In the genomic region with DNA sequence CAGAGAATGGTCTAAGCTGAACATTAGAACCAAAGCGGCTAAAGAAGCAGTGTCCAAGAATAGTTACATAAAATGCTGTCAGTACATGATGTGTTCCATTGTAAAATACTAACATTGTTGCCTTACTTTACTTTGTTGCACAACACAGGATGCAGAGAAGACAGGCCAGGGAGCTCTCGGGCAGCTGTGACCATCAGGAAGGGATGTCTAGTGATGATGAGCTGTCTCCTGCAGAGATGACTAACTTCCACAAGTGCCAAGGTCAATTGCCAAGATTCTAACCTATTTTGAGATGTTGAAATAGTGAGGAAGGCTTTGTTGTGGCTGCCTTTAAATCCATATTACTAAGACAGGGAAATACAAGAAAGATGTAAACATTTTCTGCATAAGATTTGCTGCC, we compare ENCODE assay signal across 30 mouse cellular contexts. TPM values are rescaled to one million over a fixed set of nuclear protein-coding genes. Genes with fewer than 3 reads are reported as not detected.
DNase-seq lines count a peak whose midpoint lies in the region; ATAC-seq and TF ChIP-seq lines count a peak whose summit lies in the region.
"Had no signal": no experiment of that assay in that cellular context is flagged by ENCODE, and none has a peak within 500 bp of the region (broad histone marks: within the 10 kb centered on the region; RNA-seq: fewer than 3 reads in every experiment).

No protein-coding gene starts in this region.

- H3K27me3 ChIP-seq in myocyte (ENCODE audit: control insufficient read depth, insufficient read depth, insufficient read length) = no peaks in the 10 kb centered on the region
- H3K27me3 ChIP-seq in kidney, embryonic 16.5 days (ENCODE audit: insufficient read depth, low read length) = no peaks in the 10 kb centered on the region
- no peaks in the 10 kb centered on the region for H3K27me3 ChIP-seq in hindbrain, embryonic 12.5 days
- H3K27me3 ChIP-seq: forebrain, embryonic 15.5 days; kidney, embryonic 15.5 days; limb, embryonic 15.5 days; liver, embryonic 13.5 days; neural tube, embryonic 15.5 days had no signal

- H3K9ac ChIP-seq in kidney, embryonic 16.5 days (replicated peaks; ENCODE audit: low read length) = no peak overlapping the region
- no peak overlapping the region for H3K9ac ChIP-seq in hindbrain, embryonic 12.5 days
- H3K9ac ChIP-seq: forebrain, embryonic 15.5 days; kidney, embryonic 15.5 days; limb, embryonic 15.5 days; liver, embryonic 13.5 days; neural tube, embryonic 15.5 days had no signal

- H3K9me3 ChIP-seq in kidney, embryonic 16.5 days (ENCODE audit: low read length) = no peaks in the 10 kb centered on the region
- no peaks in the 10 kb centered on the region for H3K9me3 ChIP-seq in hindbrain, embryonic 12.5 days (replicated peaks)
- H3K9me3 ChIP-seq: forebrain, embryonic 15.5 days; hindbrain, embryonic 10.5 days; kidney, embryonic 15.5 days; limb, embryonic 10.5 days; limb, embryonic 15.5 days; liver, embryonic 13.5 days; neural tube, embryonic 15.5 days had no signal

- H3K4me1 ChIP-seq in kidney, embryonic 16.5 days (ENCODE audit: insufficient read depth, low read length) = no peaks in the 10 kb centered on the region
- no peaks in the 10 kb centered on the region for H3K4me1 ChIP-seq in hindbrain, embryonic 12.5 days
- H3K4me1 ChIP-seq: forebrain, embryonic 15.5 days; hindbrain, embryonic 10.5 days; kidney, embryonic 15.5 days; limb, embryonic 10.5 days; limb, embryonic 15.5 days; liver, embryonic 13.5 days; neural tube, embryonic 15.5 days had no signal

- peak; percentile 63 for DNase-seq in adrenal gland, adult 2 months
- no peak for DNase-seq in adrenal gland, postnatal 4 days (ENCODE audit: low spot score in 2 of 2)
- peak; percentile 29 for DNase-seq in Muller cell, postnatal 12 days (ENCODE audit: inconsistent ontology term)
- DNase-seq in adrenal gland, postnatal 36 days = peak; percentile 45 to 50
- DNase-seq: cerebellum, adult 9-10 months; cerebellum, postnatal 36 days; gastrocnemius, adult 2 months; gastrocnemius, postnatal 36 days; heart, postnatal 14 days; kidney, adult 18-20 months; kidney, postnatal 4 days; liver, embryonic 13.5 days; lung, adult 18-20 months; lung, postnatal 10 days; midbrain, embryonic 14.5 days; retina, postnatal 1 day; spleen, adult 18-20 months; thymus, adult 2 months; thymus, postnatal 4 days had no signal

- H3K4me3 ChIP-seq in myocyte = no peak overlapping the region
- H3K4me3 ChIP-seq in kidney, embryonic 16.5 days (ENCODE audit: low read length) = no peak overlapping the region
- H3K4me3 ChIP-seq in hindbrain, embryonic 12.5 days = no peak overlapping the region
- H3K4me3 ChIP-seq: forebrain, embryonic 15.5 days; gastrocnemius, adult 2 months; hindbrain, embryonic 10.5 days; kidney, embryonic 15.5 days; limb, embryonic 10.5 days; limb, embryonic 15.5 days; liver, embryonic 13.5 days; neural tube, embryonic 15.5 days had no signal

- no peak overlapping the region for H3K27ac ChIP-seq in kidney, embryonic 16.5 days (ENCODE audit: low read length)
- no peak overlapping the region for H3K27ac ChIP-seq in hindbrain, embryonic 12.5 days
- H3K27ac ChIP-seq: forebrain, embryonic 15.5 days; gastrocnemius, adult 2 months; hindbrain, embryonic 10.5 days; kidney, embryonic 15.5 days; limb, embryonic 10.5 days; limb, embryonic 15.5 days; liver, embryonic 13.5 days; neural tube, embryonic 15.5 days; stomach, postnatal 0 days had no signal

- no peak overlapping the region for H3K4me2 ChIP-seq in myocyte (ENCODE audit: low read depth)
- H3K4me2 ChIP-seq in kidney, embryonic 16.5 days (replicated peaks; ENCODE audit: low read depth, low read length) = no peak overlapping the region
- no peak overlapping the region for H3K4me2 ChIP-seq in hindbrain, embryonic 12.5 days (replicated peaks)
- H3K4me2 ChIP-seq: forebrain, embryonic 15.5 days; kidney, embryonic 15.5 days; limb, embryonic 15.5 days; liver, embryonic 13.5 days; neural tube, embryonic 15.5 days had no signal

- WGBS in kidney, embryonic 16.5 days = 86% methylated on average over 2 of the region's 2 CpGs
- 87% methylated on average over 2 of the region's 2 CpGs for WGBS in hindbrain, embryonic 12.5 days

- no peak overlapping the region for H3ac ChIP-seq in myocyte (ENCODE audit: control insufficient read depth, insufficient read length)

- ATAC-seq in kidney, embryonic 16.5 days (ENCODE audit: low FRiP score, low TSS enrichment) = no peak
- ATAC-seq in hindbrain, embryonic 12.5 days (ENCODE audit: low FRiP score) = no peak
- ATAC-seq: forebrain, embryonic 15.5 days; hindbrain, embryonic 16.5 days had no signal

- no peaks in the 10 kb centered on the region for H3K79me2 ChIP-seq in myocyte (ENCODE audit: control insufficient read depth, insufficient read depth)

- H3K36me3 ChIP-seq in myocyte (ENCODE audit: control insufficient read depth, insufficient read depth) = peaks cover 51% of the 10 kb centered on the region
- peaks cover 53% of the 10 kb centered on the region for H3K36me3 ChIP-seq in kidney, embryonic 16.5 days (ENCODE audit: insufficient read depth, low read length)
- H3K36me3 ChIP-seq in hindbrain, embryonic 12.5 days = peaks cover 75% of the 10 kb centered on the region

- no peak for TF ChIP-seq POLR2A in myocyte (IDR thresholded peaks at IDR 0.05; ENCODE audit: insufficient read length, low read depth)

TF ChIP-seq in myocyte, 11 proteins besides CTCF, POLR2A, EP300 and RAD21:
- no peak for TF ChIP-seq TCF3 (IDR thresholded peaks at IDR 0.05; ENCODE audit: insufficient read length, low read depth)
- TF ChIP-seq USF1 (IDR thresholded peaks at IDR 0.05; ENCODE audit: low read depth) = no peak
- peak; percentile 81; the same call in 1 of the 2 replicates for TF ChIP-seq CEBPB (IDR thresholded peaks at IDR 0.05; ENCODE audit: insufficient read depth, poor library complexity, severe bottlenecking)
- peak in 2 of 3 experiments; percentile 2 to 5 for TF ChIP-seq MYOD1 (IDR thresholded peaks at IDR 0.05; ENCODE audit: control insufficient read depth in 1 of 3, insufficient read length in 2 of 3, low read depth in 2 of 3)
TF ChIP-seq in myocyte: peak in this region for 2.

RNA-seq across cellular contexts. Expression of a gene that starts 19.8 kb away (rescaled TPM):
- 1 to 10 TPM; 6.7 to 8.0 TPM for total RNA-seq in adrenal gland, adult 2 months (2021)
- polyA plus RNA-seq in adrenal gland, adult 2 months (2012; rRNA removed) = 1.8 and 1.9 TPM in 2 replicates
- 10 to 100 TPM; 18.9 to 22.9 TPM for total RNA-seq in adrenal gland, postnatal 4 days (2021)
- 1 to 10 TPM; 6.2 to 8.3 TPM for total RNA-seq in adrenal gland, postnatal 36 days (2021)
- 0.88 TPM for polyA plus RNA-seq in myocyte (2012; fragmentation: generic; extraction: Trizol)
- 10.1 and 11.0 TPM in 2 replicates for polyA plus RNA-seq in kidney, embryonic 16.5 days (2015; fragmentation: Nextera tagmentation; extraction: Ambion mirVana)
- polyA plus RNA-seq in hindbrain, embryonic 12.5 days (2016; fragmentation: Nextera tagmentation; extraction: Ambion mirVana) = 14.2 and 15.3 TPM in 2 replicates

RNA-seq across cellular contexts. Expression of a gene that starts 22.5 kb away (rescaled TPM):
- total RNA-seq in adrenal gland, adult 2 months (2021) = 10 to 100 TPM; 31.2 to 42.8 TPM
- 5.2 and 5.8 TPM in 2 replicates for polyA plus RNA-seq in adrenal gland, adult 2 months (2012; rRNA removed)
- total RNA-seq in adrenal gland, postnatal 4 days (2021) = 10 to 100 TPM; 38.3 to 40.0 TPM
- 10 to 100 TPM; 38.2 to 43.6 TPM for total RNA-seq in adrenal gland, postnatal 36 days (2021)
- polyA plus RNA-seq in myocyte (2012; fragmentation: generic; extraction: Trizol) = 14.2 TPM
- polyA plus RNA-seq in kidney, embryonic 16.5 days (2015; fragmentation: Nextera tagmentation; extraction: Ambion mirVana) = 49.2 and 57.1 TPM in 2 replicates
- 48.9 and 50.8 TPM in 2 replicates for polyA plus RNA-seq in hindbrain, embryonic 12.5 days (2016; fragmentation: Nextera tagmentation; extraction: Ambion mirVana)

Comparison
In these comparisons a context has a peak if more than half of its experiments do, and no peak if none do; other contexts are left out.
1. DNase-seq: peak in adrenal gland, adult 2 months (single experiment), Muller cell, postnatal 12 days (single experiment) and adrenal gland, postnatal 36 days (2 of 2); none in adrenal gland, postnatal 4 days (0 of 2).